Comparison of ENCODE assay signal across 11 mouse cellular contexts in the genomic region with DNA sequence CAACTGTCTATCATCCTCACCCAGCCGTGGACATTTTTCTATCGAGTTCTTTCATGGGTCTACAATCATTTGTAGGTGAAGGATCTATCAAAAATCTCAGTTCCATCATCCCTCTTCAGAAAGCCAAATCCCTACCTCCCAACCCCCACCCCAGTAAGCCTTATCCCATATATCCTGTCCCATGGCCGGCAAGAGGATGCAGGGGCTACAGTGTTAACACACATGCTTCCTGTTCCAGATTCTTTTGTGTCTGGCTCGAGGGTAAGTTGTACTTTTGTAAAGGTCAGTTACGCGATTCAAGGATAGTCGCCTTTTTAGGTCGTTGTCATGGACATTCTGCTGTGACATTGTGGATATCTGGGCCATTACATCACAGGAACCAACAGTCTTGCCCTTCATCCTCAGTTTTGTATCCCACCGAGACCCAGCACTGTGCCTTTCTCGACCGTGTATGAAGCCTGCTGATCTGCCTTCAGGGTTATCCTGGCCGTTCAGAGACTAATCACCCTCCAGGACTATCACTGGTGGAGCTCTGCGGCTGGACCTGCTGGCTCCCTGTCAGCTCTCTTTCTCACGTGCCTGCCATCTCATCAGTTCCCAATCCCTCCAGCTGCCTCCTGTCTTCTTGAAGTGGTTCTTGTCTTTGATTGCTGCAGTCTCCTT.
DNase-seq lines count a peak whose midpoint lies in the region; ATAC-seq and TF ChIP-seq lines count a peak whose summit lies in the region.
"Had no signal": no experiment of that assay in that cellular context is flagged by ENCODE, and none has a peak within 500 bp of the region (broad histone marks: within the 10 kb centered on the region; RNA-seq: fewer than 3 reads in every experiment).

No protein-coding gene starts in this region.

- no peaks in the 10 kb centered on the region for H3K27me3 ChIP-seq in kidney, embryonic 15.5 days
- H3K27me3 ChIP-seq in kidney, adult 2 months (replicated peaks; ENCODE audit: control insufficient read depth, insufficient read depth, low read length), result no peaks in the 10 kb centered on the region
- H3K27me3 ChIP-seq in limb, embryonic 10.5 days (ENCODE audit: low read depth, poor library complexity, severe bottlenecking), result no peaks in the 10 kb centered on the region
- H3K27me3 ChIP-seq: midbrain, embryonic 12.5 days had no signal

- no peaks in the 10 kb centered on the region for H3K9me3 ChIP-seq in kidney, embryonic 15.5 days (replicated peaks)
- H3K9me3 ChIP-seq in limb, embryonic 10.5 days (replicated peaks), result no peaks in the 10 kb centered on the region
- H3K9me3 ChIP-seq: midbrain, embryonic 12.5 days had no signal

- TF ChIP-seq CTCF in kidney, adult 2 months (conservative IDR thresholded peaks at IDR 0.05; ENCODE audit: insufficient read depth, insufficient read length, low read depth, low read length), result no peak

- no peak overlapping the region for H3K9ac ChIP-seq in kidney, embryonic 15.5 days
- H3K9ac ChIP-seq: midbrain, embryonic 12.5 days had no signal

- 45% methylated on average over 14 of the region's 14 CpGs for WGBS in kidney, embryonic 15.5 days
- 41% methylated on average over 14 of the region's 14 CpGs for WGBS in kidney, adult 2 months
- WGBS in limb, embryonic 10.5 days, result 54% methylated on average over 14 of the region's 14 CpGs

- no peak for ATAC-seq in kidney, embryonic 15.5 days (replicated peaks; ENCODE audit: low FRiP score)

- DNase-seq in embryo, embryonic 10.5 days (ENCODE audit: low spot score), result peak; percentile 29
- DNase-seq in embryo, embryonic 9.5 days (ENCODE audit: extremely low spot score), result no peak
- no peak for DNase-seq in kidney, adult 2 months
- DNase-seq in adrenal gland, postnatal 10 days, result peak; percentile 18
- no peak for DNase-seq in limb, embryonic 10.5 days (ENCODE audit: low spot score)
- no peak for DNase-seq in cerebellum, postnatal 25 days
- no peak for DNase-seq in right cerebral cortex, postnatal 4 days
- DNase-seq: cerebellum, postnatal 14 days; liver had no signal

- H3K27ac ChIP-seq in kidney, embryonic 15.5 days, result peak overlapping the region; percentile 74
- H3K27ac ChIP-seq in kidney, adult 2 months (ENCODE audit: insufficient read depth, low read depth, low read length), result no peak overlapping the region
- peak overlapping the region; percentile 74 for H3K27ac ChIP-seq in limb, embryonic 10.5 days

- H3K36me3 ChIP-seq in kidney, embryonic 15.5 days, result no peaks in the 10 kb centered on the region
- no peaks in the 10 kb centered on the region for H3K36me3 ChIP-seq in kidney, adult 2 months (ENCODE audit: control insufficient read depth, insufficient read depth, low read length)
- no peaks in the 10 kb centered on the region for H3K36me3 ChIP-seq in limb, embryonic 10.5 days
- H3K36me3 ChIP-seq: midbrain, embryonic 12.5 days had no signal

- TF ChIP-seq POLR2A in kidney, adult 2 months (IDR thresholded peaks at IDR 0.05; ENCODE audit: low read depth, low read length), result no peak

- H3K4me1 ChIP-seq in kidney, embryonic 15.5 days, result peaks cover 10% of the 10 kb centered on the region
- 0 out of 2 replicates have a peak, but pooled peaks cover 3% of the 10 kb centered on the region for H3K4me1 ChIP-seq in kidney, adult 2 months (ENCODE audit: control insufficient read depth, insufficient read depth, low read length)
- H3K4me1 ChIP-seq in limb, embryonic 10.5 days, result peaks cover 30% of the 10 kb centered on the region

- no peak overlapping the region for H3K4me3 ChIP-seq in kidney, embryonic 15.5 days (replicated peaks)
- no peak overlapping the region for H3K4me3 ChIP-seq in kidney, adult 2 months (ENCODE audit: insufficient read depth, low read depth, low read length)
- no peak overlapping the region for H3K4me3 ChIP-seq in limb, embryonic 10.5 days
- H3K4me3 ChIP-seq: midbrain, embryonic 12.5 days had no signal

- H3K4me2 ChIP-seq in kidney, embryonic 15.5 days, result peak overlapping the region; percentile 14; the same call in 1 of the 2 replicates
- H3K4me2 ChIP-seq: midbrain, embryonic 12.5 days had no signal

Comparison
In these comparisons a context has a peak if more than half of its experiments do, and no peak if none do; other contexts are left out.
1. DNase-seq: peak in embryo, embryonic 10.5 days (single experiment) and adrenal gland, postnatal 10 days (single experiment); none in embryo, embryonic 9.5 days (single experiment), kidney, adult 2 months (single experiment), limb, embryonic 10.5 days (single experiment), cerebellum, postnatal 25 days (0 of 2) and right cerebral cortex, postnatal 4 days (single experiment).